Mouse (Mus musculus) erythroblast, embryonic 14.5 days (primary cell): ENCODE data around the gene Ttll10. TPM values are rescaled to one million over a fixed set of nuclear protein-coding genes. Genes with fewer than 3 reads are reported as not detected.

ENCODE experiments used
- H3K27me3 ChIP-seq: 2 replicates; pipeline ENCODE4 v1.6.1; 2012; ENCODE audit warnings: inconsistent platforms; ENCODE audit not compliant: control insufficient read depth
- H3K36me3 ChIP-seq: 2 replicates; pipeline ENCODE4 v1.6.1; 2012; ENCODE audit warnings: mild to moderate bottlenecking, inconsistent platforms; ENCODE audit not compliant: control insufficient read depth
- H3K4me1 ChIP-seq: 2 replicates; pipeline ENCODE4 v1.6.1; 2012; ENCODE audit warnings: inconsistent platforms; ENCODE audit not compliant: control insufficient read depth
- H3K4me3 ChIP-seq: replicated peaks from 2 replicates; pipeline ENCODE3; 2012; ENCODE audit warnings: moderate library complexity, mild to moderate bottlenecking, inconsistent platforms
- H3K9me3 ChIP-seq: 2 replicates; pipeline ENCODE4 v1.6.1; 2012; ENCODE audit warnings: low read length, inconsistent platforms, mixed read lengths; ENCODE audit not compliant: control insufficient read depth
- GATA1 ChIP-seq: IDR thresholded peaks from 2 replicates; pipeline ENCODE4 v1.6.1; 2012; ENCODE audit warnings: low read length, inconsistent platforms, mixed read lengths
- TAL1 ChIP-seq: IDR thresholded peaks from 3 replicates; pipeline ENCODE4 v1.6.1; 2012; ENCODE audit warnings: low read length, inconsistent platforms, mixed read lengths
- polyA plus RNA-seq: library from polyadenylated mRNA; stranded (reverse); fragments of >175 nt; gene quantifications from 2 replicates; pipeline ENCODE4 v1.2.3, GENCODE M21; 2012

Gene Ttll10
- polyA plus RNA-seq, 1 experiment: not detected

GRCm38 (mm10) chr4:156069701-156070100 lies 10.5 kb upstream of the Ttll10 start:
- Histone ChIP-seq H3K27me3 (no peaks in the 10 kb centered on the region), H3K9me3 (no peaks in the 10 kb centered on the region)
- TF ChIP-seq TAL1: no peak
- TF ChIP-seq GATA1: no peak

GRCm38 (mm10) chr4:156067256-156067949 lies 8.2 kb upstream of the Ttll10 start:
- no peak overlapping the region for H3K4me3 ChIP-seq
- no peaks in the 10 kb centered on the region; the same call in 1 of the 2 replicates for H3K36me3 ChIP-seq
- no peaks in the 10 kb centered on the region for H3K27me3 ChIP-seq
- no peak for TF ChIP-seq TAL1
- no peak for TF ChIP-seq GATA1
- H3K4me1 ChIP-seq: no peaks in the 10 kb centered on the region
- H3K9me3 ChIP-seq: no peaks in the 10 kb centered on the region

More at GRCm38 (mm10) chr4:156069701-156070100, 10.5 kb upstream of the Ttll10 start:
- H3K4me3 ChIP-seq: no peak overlapping the region
- H3K4me1 ChIP-seq: no peaks in the 10 kb centered on the region
- H3K36me3 ChIP-seq: no peaks in the 10 kb centered on the region; the same call in 1 of the 2 replicates

GRCm38 (mm10) chr4:156065156-156065894 lies 6.1 kb upstream of the Ttll10 start:
- H3K27me3 ChIP-seq: no peaks in the 10 kb centered on the region
- no peaks in the 10 kb centered on the region for H3K4me1 ChIP-seq
- H3K36me3 ChIP-seq: no peaks in the 10 kb centered on the region; the same call in 1 of the 2 replicates
- no peak overlapping the region for H3K4me3 ChIP-seq
- no peaks in the 10 kb centered on the region for H3K9me3 ChIP-seq
- TF ChIP-seq TAL1 (no peak), GATA1 (no peak)

GRCm38 (mm10) chr4:156064510-156064897 lies 5.3 kb upstream of the Ttll10 start:
- no peak overlapping the region for H3K4me3 ChIP-seq
- no peaks in the 10 kb centered on the region; the same call in 1 of the 2 replicates for H3K36me3 ChIP-seq
- H3K9me3 ChIP-seq: no peaks in the 10 kb centered on the region
- H3K4me1 ChIP-seq: no peaks in the 10 kb centered on the region
- no peaks in the 10 kb centered on the region for H3K27me3 ChIP-seq
- TF ChIP-seq TAL1 (no peak), GATA1 (no peak)

GRCm38 (mm10) chr4:156063861-156064509 lies 4.8 kb upstream of the Ttll10 start:
- Histone ChIP-seq H3K4me3 (no peak overlapping the region), H3K4me1 (no peaks in the 10 kb centered on the region), H3K9me3 (no peaks in the 10 kb centered on the region), H3K36me3 (no peaks in the 10 kb centered on the region; the same call in 1 of the 2 replicates), H3K27me3 (no peaks in the 10 kb centered on the region)
- TF ChIP-seq TAL1: no peak
- TF ChIP-seq GATA1: no peak

GRCm38 (mm10) chr4:156059713-156060112 lies 499 bp upstream of the Ttll10 start:
- H3K27me3 ChIP-seq: no peaks in the 10 kb centered on the region
- H3K36me3 ChIP-seq: no peaks in the 10 kb centered on the region
- no peaks in the 10 kb centered on the region for H3K4me1 ChIP-seq
- H3K4me3 ChIP-seq: no peak overlapping the region
- H3K9me3 ChIP-seq: no peaks in the 10 kb centered on the region
- no peak for TF ChIP-seq TAL1
- TF ChIP-seq GATA1: no peak

- no peaks in the 10 kb centered on the region for H3K27me3 ChIP-seq
- H3K4me3 ChIP-seq: no peak overlapping the region
- H3K36me3 ChIP-seq: no peaks in the 10 kb centered on the region
- H3K4me1 ChIP-seq: no peaks in the 10 kb centered on the region
- TF ChIP-seq GATA1 (no peak), TAL1 (no peak)
- no peaks in the 10 kb centered on the region for H3K9me3 ChIP-seq
Measured at GRCm38 (mm10) chr4:156058826-156059225, 388 bp downstream of the Ttll10 start.

- H3K4me1 ChIP-seq: no peaks in the 10 kb centered on the region
- TF ChIP-seq GATA1 (no peak), TAL1 (no peak)
- no peaks in the 10 kb centered on the region for H3K9me3 ChIP-seq
Measured at GRCm38 (mm10) chr4:156057702-156058101, 1.5 kb downstream of the Ttll10 start.

GRCm38 (mm10) chr4:156055173-156055572 lies 4.0 kb downstream of the Ttll10 start:
- no peaks in the 10 kb centered on the region for H3K36me3 ChIP-seq
- no peaks in the 10 kb centered on the region for H3K4me1 ChIP-seq
- no peaks in the 10 kb centered on the region for H3K27me3 ChIP-seq
- no peaks in the 10 kb centered on the region for H3K9me3 ChIP-seq
- TF ChIP-seq GATA1 (no peak), TAL1 (no peak)
- no peak overlapping the region for H3K4me3 ChIP-seq

More at GRCm38 (mm10) chr4:156057702-156058101, 1.5 kb downstream of the Ttll10 start:
- Histone ChIP-seq H3K27me3 (no peaks in the 10 kb centered on the region), H3K36me3 (no peaks in the 10 kb centered on the region), H3K4me3 (no peak overlapping the region)
